Mouse (Mus musculus) yolk sac, embryonic 10.5 days (tissue): ENCODE data around the gene Zyx.

Experiments
- DNase-seq: peaks from one replicate; pipeline ENCODE4 v3.0.0-alpha.2; 2017; ENCODE audit warnings: low spot score

Zyx gene

DNA sequence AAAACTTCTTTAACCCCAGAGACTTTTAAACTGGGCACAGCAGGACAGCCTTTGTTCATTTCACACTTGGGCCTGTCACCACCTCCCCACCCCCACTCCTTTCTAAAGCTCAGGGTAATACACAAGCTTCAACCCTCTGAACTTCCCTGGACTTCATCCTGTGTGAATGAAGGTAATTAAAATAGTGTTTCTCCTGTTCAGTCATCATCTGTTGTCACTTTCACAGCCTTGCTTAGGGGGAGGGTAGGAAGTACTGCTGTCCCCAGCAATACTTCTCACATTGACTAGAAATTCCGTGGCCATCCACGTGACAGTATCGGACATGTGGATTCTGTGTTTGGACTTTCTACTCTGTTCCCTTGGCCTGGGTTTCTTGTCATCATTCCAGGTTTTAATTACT is 20.4 kb downstream of the Zyx start:
- no peak for DNase-seq

DNA sequence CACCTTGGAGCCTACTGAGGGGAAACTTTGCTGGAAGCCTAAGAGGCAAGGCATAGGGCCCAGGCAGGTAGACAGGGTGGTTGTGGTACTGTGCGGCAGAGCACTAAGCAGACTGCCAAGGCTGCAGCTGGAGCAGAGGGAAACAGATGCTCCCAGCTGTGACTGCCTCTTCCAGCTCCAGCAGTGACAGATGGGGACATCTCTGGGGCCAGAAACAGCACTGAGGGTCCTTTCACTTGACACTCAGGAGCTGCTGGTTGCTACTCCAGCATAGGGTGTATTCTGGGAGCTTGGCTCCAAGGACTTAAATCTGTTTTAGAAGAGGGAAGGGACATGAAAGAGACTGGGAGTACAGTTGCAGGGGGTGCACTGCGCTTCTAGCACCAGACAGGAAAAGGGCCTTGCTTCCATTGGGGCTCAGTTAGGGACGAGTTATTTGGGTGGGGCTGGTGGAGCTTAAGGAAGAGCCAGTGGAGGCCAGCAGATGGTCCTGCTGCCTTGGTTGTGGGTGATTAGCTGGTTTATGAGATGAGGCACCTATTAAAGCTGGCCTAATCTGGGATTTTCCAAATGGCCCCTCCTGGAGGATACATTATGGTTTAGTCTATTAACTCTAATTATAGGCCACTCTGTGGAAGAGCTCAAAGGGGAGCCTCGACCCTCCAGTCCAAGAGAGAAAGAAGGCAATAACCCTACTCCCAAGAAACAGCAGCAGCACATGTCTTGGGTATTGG is 21.4 kb downstream of the Zyx start:
- DNase-seq, result no peak

DNA sequence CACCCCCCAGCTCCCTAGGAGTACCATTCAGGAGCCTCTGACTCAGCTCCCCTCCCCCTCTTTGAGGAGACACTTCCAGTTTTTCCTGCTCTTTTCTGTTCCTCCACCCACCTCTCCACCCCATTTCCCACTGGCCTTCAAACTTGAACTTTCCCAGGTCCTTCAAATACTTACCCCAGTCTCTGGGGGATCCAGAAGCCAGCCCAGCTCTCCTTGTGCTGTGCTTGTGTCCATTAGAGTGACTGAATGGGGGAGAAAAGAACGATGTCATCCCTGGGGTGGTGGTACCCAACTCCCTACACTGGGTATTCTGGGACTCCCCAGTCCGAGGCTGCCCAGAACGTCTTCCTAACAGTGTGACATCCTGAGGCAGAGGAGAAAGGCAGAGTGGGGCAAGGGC is 22.6 kb downstream of the Zyx start:
- no peak for DNase-seq

GRCm38 (mm10) chr6:42372421-42372815 is 23.0 kb downstream of the Zyx start:
- no peak for DNase-seq

- peak; percentile 86 for DNase-seq
These were observed 23.6 kb downstream of the Zyx start, which contains the start of gene Epha1 for GRCm38 (mm10) chr6:42372816-42373547. Gene Epha1, minus strand, starts transcription at chr6:42373268.

DNA sequence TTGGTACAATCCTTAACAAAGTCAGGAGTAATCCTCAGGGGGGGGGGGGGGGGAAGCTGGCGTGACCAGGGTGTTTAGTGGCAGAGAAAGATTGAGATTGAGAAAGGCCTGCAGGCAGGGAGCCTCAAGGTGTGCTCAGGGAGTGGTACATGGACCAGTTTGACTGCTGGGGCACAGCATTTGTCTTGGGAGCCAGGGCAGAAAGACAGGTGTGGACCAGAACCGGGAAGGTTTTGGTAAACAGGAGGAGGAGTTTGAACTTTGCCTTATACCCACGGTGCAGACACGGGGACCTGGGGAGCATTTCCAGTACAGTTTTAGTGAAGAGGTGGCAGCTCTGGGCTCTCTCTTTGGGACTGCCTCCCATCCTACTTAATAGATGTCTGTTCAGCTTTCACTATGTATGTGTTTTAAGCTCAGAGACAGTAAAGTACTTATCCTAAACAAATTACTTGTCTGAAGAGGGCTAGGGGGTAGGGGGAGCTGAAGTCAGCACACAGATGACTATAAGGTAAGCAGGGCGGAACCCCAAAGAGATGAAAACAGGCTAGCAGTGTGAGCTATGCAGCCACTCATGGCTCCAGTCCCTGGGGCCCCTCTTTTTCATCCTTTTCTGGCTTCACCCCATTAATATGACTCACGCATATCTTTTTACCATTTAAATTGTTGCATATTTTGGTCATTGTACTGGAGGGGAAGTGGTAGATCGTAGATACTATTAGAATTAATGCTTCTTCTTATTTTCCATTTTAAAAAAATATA is 24.4 kb downstream of the Zyx start:
- no peak for DNase-seq

GRCm38 (mm10) chr6:42374701-42375100 is 25.3 kb downstream of the Zyx start:
- no peak for DNase-seq

GRCm38 (mm10) chr6:42375131-42375530 is 25.7 kb downstream of the Zyx start:
- DNase-seq, result no peak

- no peak for DNase-seq
These were observed 26.6 kb downstream of the Zyx start for GRCm38 (mm10) chr6:42376016-42376415.

DNA sequence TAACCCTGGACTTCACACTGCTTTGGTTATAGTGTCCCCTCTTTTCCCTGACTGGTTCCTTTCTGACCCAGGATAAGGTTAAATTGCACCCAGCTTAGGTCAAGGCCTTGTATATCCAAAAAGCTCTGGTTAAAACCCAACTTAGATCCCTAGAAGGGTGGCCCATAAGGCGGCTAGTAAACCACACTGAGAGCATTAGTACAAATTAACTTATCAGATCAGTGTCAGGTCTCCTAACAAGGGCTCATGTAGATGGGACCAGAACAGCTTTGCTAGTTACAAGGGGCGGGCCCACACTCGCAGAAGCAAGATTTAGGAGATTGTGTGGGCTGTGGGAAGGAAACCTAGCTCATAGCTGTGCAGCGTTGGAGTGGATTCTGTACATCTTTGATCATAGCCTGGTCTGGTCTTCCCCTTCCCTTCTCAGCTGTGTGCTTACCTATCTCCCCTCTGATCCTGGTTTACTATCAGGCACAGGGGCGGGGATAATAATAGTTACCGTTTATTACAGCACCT is 27.1 kb downstream of the Zyx start:
- no peak for DNase-seq

DNA sequence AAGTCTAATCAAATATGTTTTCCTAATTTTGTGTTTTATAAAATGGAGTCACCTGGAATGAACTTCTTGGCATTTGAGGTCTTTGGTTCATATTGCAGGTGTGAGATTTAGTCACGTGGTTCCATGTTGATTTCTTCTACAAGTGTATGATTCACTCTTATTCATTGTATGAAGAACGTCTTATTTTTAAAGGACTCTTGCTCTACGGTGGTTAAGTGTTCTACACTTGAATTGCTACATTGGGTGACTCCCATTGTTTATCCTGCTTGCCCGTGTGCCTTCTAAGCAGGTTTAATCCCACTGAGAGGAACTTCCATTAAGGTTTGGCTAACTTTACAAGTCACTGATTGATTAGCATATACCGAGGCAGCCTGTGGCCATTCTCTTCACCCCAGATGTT is 27.9 kb downstream of the Zyx start:
- DNase-seq, result no peak

GRCm38 (mm10) chr6:42379551-42379950 is 30.1 kb downstream of the Zyx start:
- DNase-seq, result no peak

GRCm38 (mm10) chr6:42380416-42381144 is 31.1 kb downstream of the Zyx start:
- DNase-seq, result no peak

DNA sequence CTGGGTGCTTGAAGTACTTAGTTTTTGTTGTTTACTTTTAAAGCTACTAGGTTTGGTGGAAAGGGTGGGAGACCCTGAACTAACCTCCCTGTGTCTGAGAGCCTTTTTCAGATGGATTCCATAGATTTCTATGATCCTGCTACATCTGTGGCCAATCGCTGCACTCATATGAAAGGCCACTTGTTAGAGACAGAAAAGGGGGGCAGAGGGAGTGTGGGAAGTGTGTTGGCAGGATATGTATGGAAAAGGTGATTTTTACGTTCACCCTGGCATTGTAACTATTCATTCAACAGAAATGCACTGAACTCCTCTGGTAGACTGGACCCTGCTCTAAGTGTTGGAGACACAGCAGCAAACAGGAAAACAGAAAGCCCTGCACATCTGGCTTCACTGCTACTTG is 31.8 kb downstream of the Zyx start:
- DNase-seq, result no peak

DNA sequence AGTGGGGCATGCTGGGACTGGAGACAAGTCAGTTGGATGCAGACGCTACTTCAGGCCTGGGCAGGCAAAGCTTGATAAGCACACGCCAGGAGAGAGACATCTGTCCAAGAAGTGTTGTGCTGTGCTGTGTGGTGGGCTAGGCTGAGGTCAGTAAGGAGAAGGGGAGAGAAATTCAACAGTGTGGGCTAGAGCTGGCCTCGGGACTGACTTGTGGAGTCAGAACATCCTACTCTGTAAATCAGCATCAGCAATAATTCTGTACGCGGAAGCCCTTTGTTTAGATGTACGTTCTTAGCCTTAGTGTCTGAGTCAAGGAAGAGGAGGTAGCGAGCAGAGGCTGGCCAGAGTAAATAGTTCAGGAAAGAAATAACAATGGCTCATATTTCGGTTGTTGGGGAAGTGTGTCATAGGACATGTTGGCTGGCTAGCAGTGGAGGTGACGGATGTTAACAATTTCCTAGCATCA is 32.5 kb downstream of the Zyx start:
- no peak for DNase-seq

DNA sequence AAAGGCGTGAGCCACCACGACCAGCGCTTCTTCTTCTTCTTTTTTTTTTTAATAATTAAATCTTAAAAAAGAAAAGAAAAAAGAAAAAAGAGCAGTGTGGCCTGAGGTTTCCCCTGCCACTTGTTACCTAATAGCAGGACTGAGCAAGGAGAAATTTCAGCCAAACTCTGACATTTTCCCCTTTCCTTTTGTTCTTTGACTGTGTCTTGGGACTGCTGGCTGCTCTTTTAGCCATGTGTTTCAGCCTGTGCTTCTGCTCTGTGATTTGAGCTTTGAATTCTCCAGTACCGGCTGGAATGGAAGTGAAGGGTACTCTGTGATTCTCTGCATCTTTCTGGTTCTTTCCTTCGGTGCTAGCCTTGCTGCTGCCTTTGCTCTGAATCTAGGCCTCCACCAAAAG is 33.9 kb downstream of the Zyx start:
- no peak for DNase-seq

GRCm38 (mm10) chr6:42385635-42386034 is 36.2 kb downstream of the Zyx start:
- DNase-seq, result no peak

- no peak for DNase-seq
These were observed 42.4 kb downstream of the Zyx start for GRCm38 (mm10) chr6:42391796-42392330.

DNA sequence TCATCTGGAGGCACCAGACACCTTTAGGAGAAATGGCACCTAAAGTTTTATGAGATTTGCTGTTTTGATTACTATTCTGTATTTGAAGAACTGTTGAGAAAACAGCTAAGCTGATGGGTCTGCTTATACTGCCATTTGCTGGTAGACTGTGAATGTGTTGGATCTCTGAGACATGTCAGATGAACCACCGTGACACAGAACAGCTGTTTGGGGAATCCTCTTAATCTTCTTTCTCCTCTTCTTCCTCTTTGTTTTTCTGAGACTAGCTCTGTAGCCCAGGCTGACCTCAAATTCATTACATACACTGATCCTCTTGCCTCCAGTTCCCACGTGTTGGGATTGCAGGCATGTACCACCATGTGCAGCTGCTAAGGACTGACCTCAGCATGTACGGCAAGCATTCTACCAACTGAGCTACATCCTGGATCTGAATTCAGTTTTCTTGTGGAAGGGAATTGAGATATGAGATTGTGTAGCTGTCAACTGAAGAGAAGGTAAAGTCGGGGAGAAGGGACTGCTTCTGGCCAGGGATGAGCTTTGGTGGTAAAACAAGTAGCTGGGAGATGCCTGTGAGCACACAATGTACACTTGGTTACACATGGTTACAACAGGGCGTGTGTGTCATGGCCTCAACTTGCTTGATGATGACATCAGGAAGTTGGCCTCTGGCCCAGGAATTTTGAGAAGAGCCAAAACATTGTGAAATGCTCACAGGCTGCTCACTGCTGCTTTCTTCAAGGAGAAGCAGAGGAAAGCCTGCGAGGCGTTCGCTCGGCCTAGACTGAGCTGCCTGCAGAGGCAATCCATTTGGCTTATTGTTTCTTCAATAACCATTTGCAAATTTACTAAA is 46.8 kb downstream of the Zyx start:
- DNase-seq, result no peak

DNA sequence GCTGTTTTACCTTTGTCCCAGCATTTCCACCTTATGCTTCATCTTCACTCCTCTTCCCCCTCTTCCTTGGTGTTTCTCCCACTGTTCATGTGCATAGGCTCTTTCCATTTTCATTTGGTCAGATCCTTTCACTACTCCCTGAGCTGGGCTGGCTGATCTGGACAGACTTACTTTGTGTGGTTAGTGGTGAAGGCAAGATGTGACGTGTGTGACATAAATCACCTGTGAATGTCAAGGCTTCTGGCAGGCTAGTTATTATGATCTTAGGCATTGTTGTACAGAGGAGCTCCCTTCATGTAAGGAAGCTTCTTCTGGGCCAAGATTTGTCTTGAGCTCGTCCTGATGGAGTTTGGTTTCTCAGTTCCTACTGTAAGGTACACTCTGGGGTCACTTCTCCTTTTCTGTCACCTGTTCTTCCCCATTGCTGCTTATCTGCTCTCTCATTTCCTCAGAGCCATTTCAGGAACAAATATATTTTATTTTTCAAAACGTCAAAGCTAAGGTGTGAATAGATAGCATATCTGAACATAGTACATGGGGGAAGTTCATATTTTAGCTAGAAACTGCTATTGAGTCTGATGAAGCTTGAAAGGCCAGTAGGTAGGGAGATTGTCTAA is 47.7 kb downstream of the Zyx start:
- no peak for DNase-seq
